Mouse (Mus musculus) small intestine, adult 2 months (tissue): Measurements from ENCODE around the gene Neil1. TPM values are rescaled to one million over a fixed set of nuclear protein-coding genes. Genes with fewer than 3 reads are reported as not detected.

ENCODE experiments used
- H3K27ac ChIP-seq: fragments of 200-500 bp; 2 replicates; pipeline ENCODE4 v1.5.1; 2012; ENCODE audit warnings: low read depth, low read length, control low read depth, inconsistent platforms; ENCODE audit not compliant: insufficient read depth
- H3K27me3 ChIP-seq: fragments of 200-500 bp; 2 replicates; pipeline ENCODE4 v1.6.1; 2012; ENCODE audit warnings: mild to moderate bottlenecking, moderate library complexity, low read length, inconsistent platforms; ENCODE audit not compliant: control insufficient read depth, insufficient read depth
- H3K36me3 ChIP-seq: fragments of 200-500 bp; 2 replicates; pipeline ENCODE4 v1.6.1; 2012; ENCODE audit warnings: mild to moderate bottlenecking, low read length, control low read depth, inconsistent platforms; ENCODE audit not compliant: control insufficient read depth, insufficient read depth
- H3K4me1 ChIP-seq: fragments of 200-500 bp; 2 replicates; pipeline ENCODE4 v1.6.1; 2012; ENCODE audit warnings: low read length, inconsistent platforms, mixed read lengths; ENCODE audit not compliant: control insufficient read depth, insufficient read depth, insufficient read length
- H3K4me3 ChIP-seq: fragments of 200-500 bp; 2 replicates; pipeline ENCODE4 v1.5.1; 2012; ENCODE audit warnings: low read depth, mild to moderate bottlenecking, control low read depth, inconsistent platforms, low read length, moderate library complexity
- CTCF ChIP-seq: fragments of 200-500 bp; IDR thresholded peaks from 2 replicates; pipeline ENCODE4 v1.5.1; 2012; ENCODE audit warnings: low read depth, mild to moderate bottlenecking, control low read depth, inconsistent platforms, low read length, moderate library complexity, mixed read lengths; ENCODE audit not compliant: insufficient replicate concordance, insufficient read length; ENCODE audit errors: extremely low read depth
- POLR2A ChIP-seq: fragments of 200-500 bp; IDR thresholded peaks from 2 replicates; pipeline ENCODE4 v1.6.1; 2012; ENCODE audit warnings: low read depth, mild to moderate bottlenecking, control low read depth, inconsistent platforms, low read length, moderate library complexity
- WGBS: fragments of 180-500 bp; shearing (Covaris S2); methylation state at CpG from one replicate; pipeline ENCODE4 v1.1.7; 2018; 5-methylcytosine and 5-hydroxymethylcytosine counted together
- polyA plus RNA-seq: library from polyadenylated mRNA; depleted of rRNA; stranded (reverse); fragments of >200 nt; gene quantifications from 2 replicates; pipeline ENCODE4 v1.2.3, GENCODE M21; 2012; rRNA removed

Neil1 gene
- polyA plus RNA-seq: 4.4 and 8.5 TPM in 2 replicates

DNA sequence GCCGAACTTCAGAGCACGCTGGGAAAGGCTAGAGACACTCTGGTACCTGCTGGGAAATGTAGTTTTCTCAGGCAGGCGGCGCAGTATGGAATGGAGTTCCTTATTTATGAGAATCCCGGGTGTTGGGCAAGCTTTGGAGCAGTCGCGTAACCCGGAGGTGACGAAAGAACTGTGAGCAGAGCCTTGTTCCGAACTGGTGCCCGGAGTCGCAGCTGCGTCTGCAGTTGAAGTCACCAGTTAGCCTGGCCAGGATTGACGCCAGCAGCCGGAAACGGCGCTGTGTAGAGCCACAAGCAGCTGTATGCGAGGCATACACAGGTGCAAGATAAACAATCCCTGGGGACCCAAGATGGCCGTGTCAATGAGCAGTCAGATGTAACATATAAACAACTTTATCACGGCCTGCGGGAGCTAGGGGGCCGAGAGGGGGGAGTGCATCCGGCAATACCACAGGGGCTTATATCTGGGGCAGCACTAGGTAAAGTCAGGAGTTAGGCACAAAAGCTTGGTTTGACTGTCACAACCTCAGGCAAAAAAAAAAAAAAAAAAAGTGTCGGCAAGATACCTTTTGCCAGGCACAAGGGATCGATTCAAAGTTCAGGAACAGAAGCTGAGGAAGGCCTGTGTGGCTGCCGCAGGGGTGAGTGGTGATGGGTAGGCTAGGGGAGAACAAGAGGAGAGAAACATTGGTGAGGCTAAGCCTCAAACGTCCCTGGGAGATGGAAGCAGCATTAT is at the start of gene Neil1:
Gene Neil1 (minus strand): TSS at position 162 of the 735 bp plus-strand sequence.
- Histone ChIP-seq H3K36me3 (peaks cover 2% of the 10 kb centered on the region; the same call in 1 of the 2 replicates), H3K4me1 (peaks cover 14% of the 10 kb centered on the region), H3K4me3 (peak within 1 kb of the TSS; percentile 66), H3K27ac (peak within 1 kb of the TSS; percentile 82), H3K27me3 (no peaks in the 10 kb centered on the region)
- under 1% methylated on average over 27 of the region's 27 CpGs for WGBS
- TF ChIP-seq CTCF: no peak
- peak; percentile 73 for TF ChIP-seq POLR2A

DNA sequence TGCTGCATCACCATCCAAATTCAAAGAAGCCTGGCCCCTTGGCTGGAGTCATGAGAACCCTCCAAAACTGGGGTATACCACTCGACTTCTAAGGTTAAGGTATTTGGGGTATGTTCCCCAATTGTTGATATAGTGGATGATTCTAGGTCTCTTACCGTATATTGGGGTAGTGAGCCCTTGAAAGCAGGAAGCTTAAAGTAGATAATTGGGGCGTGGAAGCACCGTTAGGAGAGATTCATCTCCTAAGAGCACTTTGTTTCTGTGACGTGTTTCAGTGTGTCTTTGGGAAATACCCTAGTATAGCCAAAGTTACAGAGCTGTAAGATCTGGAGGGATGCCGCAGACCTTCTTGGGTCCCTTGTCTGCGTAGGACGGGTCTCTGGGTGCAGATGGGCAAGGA is 49.3 kb upstream of the Neil1 start:
- Histone ChIP-seq H3K27me3 (no peaks in the 10 kb centered on the region), H3K36me3 (no peaks in the 10 kb centered on the region), H3K4me1 (no peaks in the 10 kb centered on the region), H3K4me3 (no peak overlapping the region), H3K27ac (no peak overlapping the region)
- WGBS: 68% methylated on average over 8 of the region's 8 CpGs
- TF ChIP-seq POLR2A: no peak
- TF ChIP-seq CTCF: no peak

DNA sequence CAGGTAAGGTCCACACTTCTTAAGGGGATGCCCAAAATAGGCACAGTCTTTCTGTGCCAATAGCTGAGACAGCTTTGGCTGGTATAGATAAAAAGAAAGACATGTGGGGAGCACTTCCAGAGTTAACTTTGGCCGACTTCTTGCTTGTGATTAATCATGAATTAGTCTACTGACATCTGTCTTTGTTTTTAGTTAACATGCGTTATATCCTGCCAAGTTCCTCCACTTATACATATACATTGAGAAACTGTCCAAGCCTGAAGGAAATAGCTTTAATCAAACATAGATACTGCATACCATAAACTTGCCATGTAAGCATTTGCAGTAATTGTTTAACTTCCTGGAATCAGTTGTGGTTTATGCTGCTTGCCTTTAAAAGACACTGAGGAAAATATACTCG is 48.6 kb upstream of the Neil1 start:
- H3K4me1 ChIP-seq: no peaks in the 10 kb centered on the region
- 12% methylated on average over 3 of the region's 3 CpGs for WGBS
- peak overlapping the region; percentile 12 for H3K27ac ChIP-seq
- TF ChIP-seq POLR2A (no peak), CTCF (no peak)
- H3K27me3 ChIP-seq: no peaks in the 10 kb centered on the region
- H3K36me3 ChIP-seq: no peaks in the 10 kb centered on the region
- H3K4me3 ChIP-seq: no peak overlapping the region

DNA sequence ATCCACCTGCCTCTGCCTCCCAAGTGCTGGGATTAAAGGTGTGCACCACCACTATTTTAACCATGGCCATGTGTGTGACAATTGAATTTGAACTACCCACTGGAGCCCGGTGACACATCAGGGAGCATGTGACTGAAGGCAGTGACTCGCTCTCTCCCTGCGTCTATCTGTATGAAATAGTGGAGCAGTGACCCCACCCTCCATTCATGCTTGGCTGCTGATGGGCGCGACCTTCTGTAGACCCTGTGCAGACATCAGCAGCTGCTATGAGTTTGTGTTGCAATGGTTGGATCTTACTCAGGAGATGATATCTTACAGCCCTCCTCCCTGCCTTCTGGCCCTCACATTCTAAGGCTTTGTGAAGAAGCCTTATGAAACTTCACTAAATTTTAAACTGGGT is 20.3 kb upstream of the Neil1 start:
- no peak overlapping the region for H3K27ac ChIP-seq
- H3K27me3 ChIP-seq: no peaks in the 10 kb centered on the region
- no peak overlapping the region for H3K4me3 ChIP-seq
- H3K4me1 ChIP-seq: no peaks in the 10 kb centered on the region
- TF ChIP-seq CTCF: no peak
- no peak for TF ChIP-seq POLR2A
- 66% methylated on average over 5 of the region's 5 CpGs for WGBS
- no peaks in the 10 kb centered on the region for H3K36me3 ChIP-seq

DNA sequence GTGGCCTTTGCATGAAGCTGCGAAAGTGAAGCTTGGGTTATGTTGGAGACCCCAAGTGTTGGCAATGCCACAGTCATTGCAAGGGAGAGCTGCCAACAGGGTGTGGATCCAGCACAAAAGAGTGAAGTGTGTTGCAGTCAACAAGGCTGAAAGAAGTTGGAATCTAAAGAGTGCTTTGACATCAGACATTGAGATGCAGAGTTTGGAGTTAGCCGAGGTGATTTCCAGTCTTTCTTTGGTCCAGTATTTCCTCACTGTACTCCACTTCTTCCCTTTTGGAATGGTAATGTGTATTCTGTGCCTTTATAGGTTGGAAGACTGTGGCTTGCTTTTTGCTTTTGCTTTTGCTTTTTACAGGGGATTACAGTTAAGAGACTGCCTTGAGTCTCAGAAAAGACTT is 18.1 kb upstream of the Neil1 start:
- H3K27me3 ChIP-seq: no peaks in the 10 kb centered on the region
- no peaks in the 10 kb centered on the region for H3K4me1 ChIP-seq
- no peak overlapping the region for H3K4me3 ChIP-seq
- no peaks in the 10 kb centered on the region for H3K36me3 ChIP-seq
- 84% methylated on average over 2 of the region's 2 CpGs for WGBS
- H3K27ac ChIP-seq: no peak overlapping the region
- TF ChIP-seq POLR2A (no peak), CTCF (no peak)

DNA sequence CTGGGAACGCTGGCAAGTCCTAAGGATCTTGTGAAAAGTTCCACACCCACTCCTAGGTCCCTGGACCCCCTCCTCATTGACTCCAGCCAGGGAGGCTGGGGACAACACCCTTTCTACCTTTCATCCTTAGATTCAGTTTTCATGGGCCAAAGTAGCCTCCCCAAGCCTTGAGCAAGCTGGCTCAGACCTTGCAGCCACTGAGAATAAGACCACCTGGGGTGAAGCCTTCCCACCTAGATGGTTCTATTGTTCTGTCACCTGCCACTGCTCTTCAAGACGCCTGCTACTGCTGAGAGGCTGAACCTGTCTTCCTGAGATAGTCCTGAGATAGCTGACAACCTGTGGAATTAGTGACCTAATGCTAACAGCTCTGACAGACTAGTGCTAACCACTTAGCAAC is 15.0 kb upstream of the Neil1 start:
- H3K4me3 ChIP-seq: no peak overlapping the region
- H3K4me1 ChIP-seq: no peaks in the 10 kb centered on the region; the same call in 1 of the 2 replicates
- TF ChIP-seq POLR2A: no peak
- TF ChIP-seq CTCF: no peak
- no peak overlapping the region for H3K27ac ChIP-seq
- no peaks in the 10 kb centered on the region for H3K27me3 ChIP-seq
- 45% methylated on average over 2 of the region's 2 CpGs for WGBS
- H3K36me3 ChIP-seq: no peaks in the 10 kb centered on the region

DNA sequence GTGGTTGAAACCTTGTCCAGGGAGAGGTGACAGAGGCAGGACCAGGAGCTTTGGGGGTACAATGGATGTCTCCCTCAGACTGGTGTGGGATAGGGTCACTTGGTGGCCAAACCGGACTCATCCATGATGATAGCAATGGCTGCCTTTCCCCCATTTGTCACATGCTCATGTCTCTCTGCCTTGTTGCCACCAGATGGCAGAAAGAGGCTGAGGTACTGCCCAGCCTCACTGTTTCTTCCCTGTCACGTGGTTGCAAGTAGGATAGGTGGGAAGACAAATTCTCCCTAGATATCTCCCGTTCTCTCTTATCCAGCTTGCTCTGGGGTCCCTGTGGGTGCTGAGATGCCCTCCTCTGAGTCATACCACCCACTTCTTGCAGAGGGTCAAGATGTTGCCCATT is 14.4 kb upstream of the Neil1 start:
- no peak overlapping the region for H3K27ac ChIP-seq
- no peaks in the 10 kb centered on the region for H3K27me3 ChIP-seq
- H3K4me3 ChIP-seq: no peak overlapping the region
- no peaks in the 10 kb centered on the region for H3K36me3 ChIP-seq
- WGBS: 4% methylated on average over 3 of the region's 3 CpGs
- TF ChIP-seq CTCF (peak; percentile 56; the same call in 1 of the 2 replicates), POLR2A (no peak)
- H3K4me1 ChIP-seq: peaks cover 3% of the 10 kb centered on the region; the same call in 1 of the 2 replicates
